Mouse (Mus musculus) cerebellum, adult 2 months (tissue): ENCODE data around the gene Slc22a12. TPM values are rescaled to one million over a fixed set of nuclear protein-coding genes. Genes with fewer than 3 reads are reported as not detected.
A peak's percentile ranks its signal among the peaks of the same experiment; 100 is the strongest.

Source experiments
- DNase-seq, 2 experiments: peaks; one replicate each; pipeline ENCODE4 v3.0.0; 2021
- H3K27ac ChIP-seq: fragments of 200-500 bp; 2 replicates; pipeline ENCODE4 v1.5.1; 2012; ENCODE audit warnings: low read length, control low read depth, inconsistent platforms; ENCODE audit not compliant: insufficient read depth
- H3K27me3 ChIP-seq: fragments of 200-500 bp; 2 replicates; pipeline ENCODE4 v1.6.1; 2012; ENCODE audit warnings: inconsistent platforms, mild to moderate bottlenecking, low read length, moderate library complexity; ENCODE audit not compliant: control insufficient read depth, insufficient read depth
- H3K4me1 ChIP-seq: fragments of 200-500 bp; 2 replicates; pipeline ENCODE4 v1.6.1; 2011; ENCODE audit warnings: low read length; ENCODE audit not compliant: control insufficient read depth, insufficient read depth
- H3K4me3 ChIP-seq: fragments of 200-500 bp; replicated peaks from 2 replicates; pipeline ENCODE3; 2011; ENCODE audit warnings: mild to moderate bottlenecking, low read depth, low read length, control low read depth; ENCODE audit not compliant: insufficient read depth
- CTCF ChIP-seq: fragments of 200-500 bp; IDR thresholded peaks from 2 replicates; pipeline ENCODE4 v1.5.1; 2011; ENCODE audit warnings: low read depth, mild to moderate bottlenecking, control low read depth, low read length, moderate library complexity, borderline replicate concordance; ENCODE audit not compliant: insufficient read depth
- POLR2A ChIP-seq: fragments of 200-500 bp; IDR thresholded peaks from 2 replicates; pipeline ENCODE4 v1.6.1; 2011; ENCODE audit warnings: low read length, control low read depth, borderline replicate concordance; ENCODE audit not compliant: insufficient read depth
- WGBS: fragments of 180-500 bp; shearing (Covaris S2); methylation state at CpG from one replicate; pipeline ENCODE4 v1.1.7; 2018; 5-methylcytosine and 5-hydroxymethylcytosine counted together
- polyA plus RNA-seq: library from polyadenylated mRNA; depleted of rRNA; stranded (reverse); fragments of >200 nt; gene quantifications from 2 replicates; pipeline ENCODE4 v1.2.3, GENCODE M21; 2012

Slc22a12 gene
- polyA plus RNA-seq, 1 experiment = 0.15 TPM

DNA sequence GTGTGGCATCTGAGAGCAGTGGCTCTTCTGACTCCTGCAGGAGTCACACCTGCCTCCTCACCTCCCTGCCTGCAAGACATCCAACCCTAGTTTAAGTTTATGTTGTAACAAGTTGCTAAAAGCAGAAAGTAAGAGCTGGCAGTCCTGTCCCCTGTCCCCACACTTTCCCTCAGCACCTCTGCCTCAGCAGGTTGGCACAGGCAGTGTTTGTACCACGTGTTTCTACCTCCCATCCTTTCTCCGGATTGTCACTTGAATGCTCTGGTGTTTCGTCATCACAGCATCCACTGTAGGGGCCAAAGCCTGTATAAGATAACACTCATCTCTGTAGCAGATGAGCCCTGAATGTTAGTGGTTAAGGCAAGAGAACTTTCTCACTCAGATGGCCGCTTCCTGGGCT lies 17.8 kb downstream of the Slc22a12 start:
- Histone ChIP-seq H3K4me1 (peaks cover 91% of the 10 kb centered on the region), H3K4me3 (no peak overlapping the region), H3K27ac (peak overlapping the region; percentile 50), H3K27me3 (no peaks in the 10 kb centered on the region)
- 23% methylated on average over 4 of the region's 4 CpGs for WGBS
- no peak for DNase-seq
- TF ChIP-seq CTCF = no peak
- no peak for TF ChIP-seq POLR2A

DNA sequence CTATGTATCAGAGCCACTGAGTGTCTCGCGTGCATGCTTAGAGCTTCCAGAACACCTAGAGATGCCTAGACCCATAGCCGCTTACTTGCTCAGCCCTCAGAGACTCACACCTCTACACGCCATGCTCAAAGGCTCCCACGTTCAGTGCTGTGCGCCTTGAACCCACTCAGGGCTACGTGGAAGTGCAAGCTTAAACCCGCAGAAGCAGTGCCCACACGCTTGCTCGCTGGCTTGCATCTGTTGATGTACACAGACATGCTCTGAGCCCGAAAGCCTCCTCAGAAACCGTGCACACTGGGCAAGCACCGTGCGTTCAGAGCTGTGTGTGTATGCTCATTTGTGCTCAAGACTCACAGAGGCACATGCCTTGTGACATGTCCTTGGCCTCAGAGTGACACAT lies 20.5 kb downstream of the Slc22a12 start:
- Histone ChIP-seq H3K4me3 (no peak overlapping the region), H3K27me3 (no peaks in the 10 kb centered on the region), H3K27ac (no peak overlapping the region), H3K4me1 (peaks cover 92% of the 10 kb centered on the region)
- no peak for DNase-seq
- 76% methylated on average over 14 of the region's 14 CpGs for WGBS
- TF ChIP-seq POLR2A = no peak
- no peak for TF ChIP-seq CTCF

DNA sequence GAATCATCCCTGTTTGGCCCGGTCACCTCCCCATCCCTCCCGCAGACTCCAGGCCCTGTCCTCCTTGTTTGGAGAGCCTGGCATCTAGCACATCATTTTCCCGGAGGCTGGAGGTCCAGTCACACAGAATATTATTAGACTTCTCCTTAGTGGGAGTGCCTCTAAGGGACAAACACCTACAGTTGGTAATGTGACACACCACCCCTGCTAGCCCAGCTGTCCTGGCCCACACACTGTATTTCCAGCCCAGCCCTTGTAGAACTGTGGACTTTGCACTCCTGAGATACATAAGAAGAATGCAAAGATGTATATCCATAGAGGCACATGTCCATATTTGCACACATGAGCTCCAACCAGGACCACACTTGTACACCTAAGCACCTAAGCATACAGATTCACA lies 21.2 kb downstream of the Slc22a12 start:
- peaks cover 92% of the 10 kb centered on the region for H3K4me1 ChIP-seq
- DNase-seq = no peak
- peak overlapping the region; percentile 68 for H3K27ac ChIP-seq
- WGBS = 20% methylated on average over 3 of the region's 3 CpGs
- H3K4me3 ChIP-seq = no peak overlapping the region
- TF ChIP-seq CTCF (no peak), POLR2A (no peak)
- H3K27me3 ChIP-seq = no peaks in the 10 kb centered on the region

DNA sequence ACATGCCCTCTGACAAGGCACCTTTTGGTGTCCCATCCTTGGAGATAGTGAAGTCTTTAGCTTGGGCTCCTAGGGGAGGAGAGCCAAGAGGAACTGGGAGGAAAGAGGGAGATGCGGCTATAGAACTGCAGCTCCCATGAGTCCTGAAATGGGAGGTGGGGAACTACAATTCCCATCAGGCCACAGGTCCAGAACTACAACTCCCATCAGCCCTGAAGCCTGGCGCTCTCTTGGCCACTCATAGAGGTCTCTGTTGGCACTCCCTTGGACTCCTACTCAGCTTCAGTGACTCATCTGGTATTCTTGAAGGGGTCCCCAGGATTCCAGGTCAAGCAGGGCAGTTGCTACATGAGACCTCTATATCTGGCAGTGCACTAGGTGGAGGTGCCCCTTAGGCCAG lies 23.3 kb downstream of the Slc22a12 start:
- Histone ChIP-seq H3K4me1 (peaks cover 87% of the 10 kb centered on the region), H3K27ac (peak overlapping the region; percentile 68), H3K27me3 (no peaks in the 10 kb centered on the region), H3K4me3 (no peak overlapping the region)
- TF ChIP-seq CTCF = no peak
- no peak for TF ChIP-seq POLR2A
- WGBS = 11% methylated on average over 2 of the region's 2 CpGs
- DNase-seq = no peak

DNA sequence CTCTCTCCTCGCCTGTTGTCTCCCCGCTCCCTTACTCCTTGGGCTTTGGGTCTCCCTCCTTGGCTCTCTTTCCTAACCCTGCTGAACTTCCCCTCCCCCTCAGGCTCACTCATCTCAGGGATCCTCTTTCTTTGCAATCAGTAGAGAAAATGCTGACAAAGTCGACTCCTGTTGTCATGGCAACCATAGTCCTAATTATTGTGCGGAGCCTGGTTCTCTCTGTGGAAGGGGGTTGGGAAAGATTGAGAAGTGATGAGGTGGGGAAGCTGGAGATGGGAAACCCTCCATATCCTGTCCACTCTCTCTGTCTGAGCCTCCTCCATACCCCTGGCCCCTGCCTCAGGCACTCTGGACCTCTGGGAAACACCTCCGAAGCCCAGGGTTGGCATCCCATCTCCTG lies 24.2 kb downstream of the Slc22a12 start:
- WGBS = 18% methylated on average over 5 of the region's 5 CpGs
- H3K27ac ChIP-seq = peak overlapping the region; percentile 41; the same call in 1 of the 2 replicates
- no peak for DNase-seq
- H3K4me1 ChIP-seq = peaks cover 78% of the 10 kb centered on the region
- no peaks in the 10 kb centered on the region for H3K27me3 ChIP-seq
- no peak for TF ChIP-seq POLR2A
- TF ChIP-seq CTCF = no peak
- H3K4me3 ChIP-seq = no peak overlapping the region

DNA sequence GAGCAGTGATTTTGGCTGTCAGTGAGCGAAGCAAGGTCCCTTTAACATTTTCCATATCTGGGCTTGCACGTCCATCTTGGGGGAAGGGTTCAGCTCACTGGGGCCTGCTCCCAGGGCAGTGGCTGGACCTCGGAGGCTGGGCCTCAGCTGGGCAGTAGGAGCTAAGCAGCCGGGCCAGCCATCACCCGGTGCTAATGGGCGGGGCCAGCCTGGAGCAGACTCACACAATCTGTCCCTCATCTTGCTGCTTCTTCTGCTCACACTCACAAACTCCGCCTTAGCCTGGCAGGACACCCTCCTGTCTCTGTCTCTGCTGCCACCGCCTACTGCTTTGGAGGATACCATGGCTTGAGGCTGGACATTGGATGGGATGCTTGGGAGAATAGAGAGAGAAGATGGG lies 26.7 kb downstream of the Slc22a12 start:
- peak overlapping the region; percentile 42; the same call in 1 of the 2 replicates for H3K27ac ChIP-seq
- peak in 1 of 2 experiments; percentile 68 for DNase-seq
- peaks cover 75% of the 10 kb centered on the region for H3K4me1 ChIP-seq
- H3K4me3 ChIP-seq = no peak overlapping the region
- 12% methylated on average over 8 of the region's 8 CpGs for WGBS
- TF ChIP-seq POLR2A (no peak), CTCF (no peak)
- no peaks in the 10 kb centered on the region for H3K27me3 ChIP-seq

DNA sequence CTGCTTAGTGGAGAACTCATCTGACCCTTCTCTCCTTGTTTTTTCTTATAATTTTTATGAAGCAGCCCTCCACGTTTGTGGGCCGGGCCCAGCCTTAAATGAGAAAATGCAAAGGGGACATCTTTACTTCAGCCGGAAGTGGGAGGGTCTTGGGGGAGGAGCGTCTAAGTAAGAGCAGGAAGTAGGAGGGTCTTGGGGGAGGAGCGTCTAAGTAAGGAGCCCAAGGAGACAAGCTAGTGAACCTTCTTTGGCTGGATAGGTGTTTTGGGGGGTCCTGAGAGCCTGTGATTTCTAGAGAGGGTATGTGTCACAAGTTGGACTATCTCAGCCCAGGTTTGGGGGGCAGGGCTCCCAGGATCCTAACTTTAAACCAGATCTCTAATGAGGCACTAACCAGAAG lies 27.4 kb downstream of the Slc22a12 start:
- no peak for DNase-seq
- WGBS = 67% methylated on average over 5 of the region's 5 CpGs
- no peak overlapping the region for H3K4me3 ChIP-seq
- peaks cover 75% of the 10 kb centered on the region for H3K4me1 ChIP-seq
- TF ChIP-seq CTCF (no peak), POLR2A (no peak)
- H3K27me3 ChIP-seq = no peaks in the 10 kb centered on the region
- H3K27ac ChIP-seq = no peak overlapping the region

DNA sequence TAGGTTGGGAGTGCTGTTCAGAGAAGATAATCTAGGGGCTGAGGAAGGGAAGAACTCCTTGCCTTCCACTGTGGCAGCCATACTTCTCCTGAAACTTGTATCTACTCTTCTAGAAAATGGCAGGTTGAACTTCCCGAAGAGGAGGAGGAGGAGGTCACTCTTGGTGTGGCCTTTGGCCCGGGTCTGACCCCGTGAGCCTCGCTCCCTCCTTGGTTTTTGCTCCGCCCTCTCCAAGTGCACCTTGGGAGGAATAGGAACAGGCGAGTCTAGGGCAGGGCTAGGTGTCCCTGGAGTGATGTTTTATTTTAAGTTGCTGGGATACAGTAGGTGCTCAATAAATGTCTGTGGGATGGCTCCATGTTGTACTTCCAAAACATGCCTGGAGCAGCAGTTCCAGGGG lies 27.9 kb downstream of the Slc22a12 start:
- no peak for DNase-seq
- no peak overlapping the region for H3K27ac ChIP-seq
- no peaks in the 10 kb centered on the region for H3K27me3 ChIP-seq
- H3K4me3 ChIP-seq = no peak overlapping the region
- TF ChIP-seq POLR2A = no peak
- TF ChIP-seq CTCF = no peak
- 69% methylated on average over 6 of the region's 6 CpGs for WGBS
- peaks cover 75% of the 10 kb centered on the region for H3K4me1 ChIP-seq
